Mouse (Mus musculus): ENCODE measurements at regions not wholly inside any gene's neighbourhood (a gene's known extent, or its start where the extent isn't known, plus 50 kb on each side); places are given as distances from the start of the nearest gene placed in this dataset.

DNA sequence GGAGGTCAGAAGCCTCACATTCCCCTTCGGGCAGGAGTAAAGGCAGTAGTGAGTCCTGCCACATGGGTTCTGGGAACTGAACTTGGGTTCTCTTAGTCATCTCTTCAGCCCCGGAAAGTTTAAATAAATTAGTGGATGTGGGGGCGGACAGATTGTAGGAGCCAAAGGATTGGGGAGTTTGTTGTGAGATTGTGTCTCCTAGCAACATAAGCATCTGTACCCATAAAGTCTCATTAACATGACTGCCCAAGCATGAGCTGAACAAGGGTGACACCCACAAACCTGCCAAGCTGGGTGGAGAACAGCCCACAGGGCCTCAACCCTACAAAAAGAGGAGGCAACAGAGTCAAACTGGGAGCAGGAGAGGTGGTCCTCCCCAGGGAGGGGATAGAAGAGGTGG lies 97.1 kb upstream of the Adamts3 start:
- H3K4me1 ChIP-seq (ENCODE audit: control insufficient read depth, insufficient read depth, low read length): no peaks in the 10 kb centered on the region
- no peak for TF ChIP-seq POLR2A (IDR thresholded peaks at IDR 0.05; ENCODE audit: borderline replicate concordance, extremely low read depth, low read depth, low read length)
- TF ChIP-seq CTCF (IDR thresholded peaks at IDR 0.05; ENCODE audit: insufficient read depth, low read length): no peak
- WGBS: 76% methylated on average over 3 of the region's 3 CpGs

GRCm38 (mm10) chr5:89952611-89953010 lies 69.5 kb upstream of the Adamts3 start:
- Histone ChIP-seq H3K4me1 (ENCODE audit: control insufficient read depth, insufficient read depth, low read length) (no peaks in the 10 kb centered on the region), H3K4me3 (replicated peaks; ENCODE audit: extremely low read depth, low read depth, low read length) (no peak overlapping the region)
- DNase-seq: no peak
- no peak for TF ChIP-seq CTCF (IDR thresholded peaks at IDR 0.05; ENCODE audit: insufficient read depth, low read length)
- TF ChIP-seq POLR2A (IDR thresholded peaks at IDR 0.05; ENCODE audit: borderline replicate concordance, extremely low read depth, low read depth, low read length): no peak
- WGBS: 70% methylated on average over 11 of the region's 11 CpGs

More for the DNA sequence above, 97.1 kb upstream of the Adamts3 start:
- H3K4me3 ChIP-seq (replicated peaks; ENCODE audit: extremely low read depth, low read depth, low read length): no peak overlapping the region
- no peak for DNase-seq

DNA sequence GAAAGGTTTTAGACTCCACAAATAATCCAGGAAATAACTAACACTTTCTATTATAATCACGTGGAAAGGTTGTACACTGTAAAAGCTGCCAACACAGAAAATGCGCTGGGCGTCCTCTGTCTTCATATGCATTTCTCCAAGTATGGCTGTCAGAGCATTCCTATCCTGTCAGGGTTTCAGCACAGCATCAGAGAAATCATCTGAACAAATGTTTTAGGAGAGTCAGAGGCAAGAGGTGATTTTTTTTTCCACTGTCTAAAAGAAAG lies 62.5 kb upstream of the Adamts3 start:
- no peaks in the 10 kb centered on the region for H3K4me1 ChIP-seq (ENCODE audit: control insufficient read depth, insufficient read depth, low read length)
- WGBS: 82% methylated on average over 3 of the region's 3 CpGs
- H3K4me3 ChIP-seq (replicated peaks; ENCODE audit: extremely low read depth, low read depth, low read length): no peak overlapping the region
- TF ChIP-seq CTCF (IDR thresholded peaks at IDR 0.05; ENCODE audit: insufficient read depth, low read length) (no peak), POLR2A (IDR thresholded peaks at IDR 0.05; ENCODE audit: borderline replicate concordance, extremely low read depth, low read depth, low read length) (no peak)
- no peak for DNase-seq

GRCm38 (mm10) chr5:89944855-89945659 lies 61.9 kb upstream of the Adamts3 start:
- no peaks in the 10 kb centered on the region for H3K4me1 ChIP-seq (ENCODE audit: control insufficient read depth, insufficient read depth, low read length)
- DNase-seq: no peak
- TF ChIP-seq CTCF (IDR thresholded peaks at IDR 0.05; ENCODE audit: insufficient read depth, low read length) (no peak), POLR2A (IDR thresholded peaks at IDR 0.05; ENCODE audit: borderline replicate concordance, extremely low read depth, low read depth, low read length) (no peak)
- H3K4me3 ChIP-seq (replicated peaks; ENCODE audit: extremely low read depth, low read depth, low read length): no peak overlapping the region
- 77% methylated on average over 5 of the region's 5 CpGs for WGBS

GRCm38 (mm10) chr5:89943276-89944127 lies 60.4 kb upstream of the Adamts3 start:
- DNase-seq: no peak
- TF ChIP-seq CTCF (IDR thresholded peaks at IDR 0.05; ENCODE audit: insufficient read depth, low read length) (no peak), POLR2A (IDR thresholded peaks at IDR 0.05; ENCODE audit: borderline replicate concordance, extremely low read depth, low read depth, low read length) (no peak)
- Histone ChIP-seq H3K4me3 (replicated peaks; ENCODE audit: extremely low read depth, low read depth, low read length) (no peak overlapping the region), H3K4me1 (ENCODE audit: control insufficient read depth, insufficient read depth, low read length) (no peaks in the 10 kb centered on the region)
- 74% methylated on average over 9 of the region's 9 CpGs for WGBS

- TF ChIP-seq POLR2A (IDR thresholded peaks at IDR 0.05; ENCODE audit: borderline replicate concordance, extremely low read depth, low read depth, low read length) (no peak), CTCF (IDR thresholded peaks at IDR 0.05; ENCODE audit: insufficient read depth, low read length) (no peak)
- H3K4me1 ChIP-seq (ENCODE audit: control insufficient read depth, insufficient read depth, low read length): no peaks in the 10 kb centered on the region
- DNase-seq: no peak
- 31% methylated on average over 4 of the region's 4 CpGs for WGBS
- no peak overlapping the region for H3K4me3 ChIP-seq (replicated peaks; ENCODE audit: extremely low read depth, low read depth, low read length)
These were observed 59.1 kb upstream of the Adamts3 start for GRCm38 (mm10) chr5:89942244-89942643.

DNA sequence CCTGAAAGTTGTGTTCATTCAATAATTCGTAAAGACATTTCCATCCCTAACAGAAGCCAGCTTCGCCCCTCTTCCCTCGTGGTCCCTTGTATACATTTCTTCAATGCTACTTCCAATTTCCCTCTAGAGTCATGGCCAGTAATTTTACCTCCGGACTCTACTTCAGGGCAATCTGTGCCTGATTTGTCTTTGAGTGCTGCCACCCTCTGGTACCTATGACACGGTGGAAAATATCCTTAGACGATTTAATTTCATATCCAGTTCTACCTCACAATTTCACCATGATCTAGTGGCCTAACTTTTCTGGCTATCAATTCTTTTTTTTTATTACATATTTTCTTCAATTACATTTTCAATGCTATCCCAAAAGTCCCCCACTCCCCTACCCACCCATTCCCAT lies 49.9 kb upstream of the Adamts3 start:
- no peaks in the 10 kb centered on the region for H3K4me1 ChIP-seq (ENCODE audit: control insufficient read depth, insufficient read depth, low read length)
- WGBS: 77% methylated on average over 6 of the region's 6 CpGs
- TF ChIP-seq CTCF (IDR thresholded peaks at IDR 0.05; ENCODE audit: insufficient read depth, low read length) (no peak), POLR2A (IDR thresholded peaks at IDR 0.05; ENCODE audit: borderline replicate concordance, extremely low read depth, low read depth, low read length) (no peak)
- no peak overlapping the region for H3K4me3 ChIP-seq (replicated peaks; ENCODE audit: extremely low read depth, low read depth, low read length)
- no peak for DNase-seq
